Mouse (Mus musculus) left cerebral cortex, postnatal 4 days (tissue): ENCODE results near the gene Ston2. TPM values are rescaled to one million over a fixed set of nuclear protein-coding genes. Genes with fewer than 3 reads are reported as not detected.
A peak's percentile ranks its signal among the peaks of the same experiment; 100 is the strongest.
"Not testable (repeated sequence)": the region's sequence is repeated elsewhere in the genome, so short reads cannot be mapped to it uniquely, and the experiment has no call there.

Experiments
- DNase-seq: peaks from one replicate; pipeline ENCODE4 v3.0.0-alpha.2; 2022
- intact Hi-C: fragments of 180-260 bp; cut with DNase I; formaldehyde crosslinking; loops from one replicate; pipeline ENCODE4 v1.15.1; 2025
- total RNA-seq, 2 experiments: library from RNA; stranded (reverse); gene quantifications; 2 replicates each; pipeline ENCODE4 v1.2.3; 2021

The Ston2 gene
- total RNA-seq, 2 experiments from 2014 or later = 14.2 to 16.6 TPM

DNA sequence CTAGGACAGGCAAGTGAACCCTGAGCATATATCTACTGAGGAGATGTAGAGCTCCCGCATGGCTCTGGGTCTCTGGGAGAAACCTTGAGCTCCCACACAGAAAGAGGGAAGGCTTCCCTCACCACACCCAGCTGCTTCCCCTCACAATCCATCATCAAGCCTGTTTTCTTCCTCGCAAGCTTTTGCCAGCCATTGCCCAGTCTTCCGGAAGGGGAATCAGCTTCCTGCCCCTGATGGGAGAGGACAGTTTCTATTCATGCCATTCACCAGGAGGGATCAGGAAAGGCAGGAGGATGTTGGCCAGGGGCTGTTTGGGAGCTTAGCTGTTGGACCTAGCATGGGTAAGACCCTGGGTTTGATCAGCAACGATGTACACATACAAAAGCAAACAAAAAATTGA, 8.6 kb upstream of the Ston2 start:
- intact Hi-C loops = loop anchor here (5.0 kb wide), 1 partner anchor 394 kb away; no protein-coding TSS in a partner anchor
- DNase-seq = no peak

DNA sequence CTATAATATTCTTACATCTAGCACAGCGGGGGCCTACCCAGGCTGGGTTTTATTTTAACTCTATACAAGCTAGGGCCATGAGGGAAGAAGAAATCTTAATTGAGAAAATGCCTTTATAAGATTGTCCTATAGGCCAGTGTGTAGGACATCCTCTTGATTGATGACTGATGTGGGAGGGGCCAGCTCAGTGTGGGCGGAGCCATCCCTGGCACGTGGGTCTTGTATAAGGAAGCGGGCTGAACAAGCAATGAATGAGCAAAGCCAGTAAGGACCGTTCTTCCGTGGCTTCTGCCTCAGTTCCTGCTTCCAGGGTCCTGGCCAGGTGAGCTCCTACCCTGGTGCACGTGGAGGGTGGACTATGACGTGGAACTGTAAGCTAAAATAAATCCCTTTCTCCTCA, 5.1 kb upstream of the Ston2 start:
- intact Hi-C loops = no loop called here
- no peak for DNase-seq

DNA sequence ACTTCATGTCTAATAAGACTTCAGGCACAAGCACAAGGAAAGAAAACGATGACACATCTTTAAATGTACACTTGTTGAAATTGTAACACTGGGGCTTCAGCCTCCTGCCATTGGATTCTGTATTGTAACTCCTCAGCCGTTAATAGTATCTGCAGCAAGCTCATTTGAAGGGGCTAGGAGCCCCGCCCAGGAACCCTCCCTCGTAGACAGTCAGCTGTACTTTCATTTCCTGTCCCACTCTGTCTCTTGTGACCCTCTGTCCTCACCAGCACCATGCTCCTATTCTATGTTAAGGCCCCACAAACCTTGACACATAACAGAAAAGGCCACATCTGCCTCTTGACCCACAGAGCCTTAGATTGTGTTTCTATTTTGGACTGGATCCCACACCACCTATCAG, 3.6 kb upstream of the Ston2 start:
- intact Hi-C loops = no loop called here
- DNase-seq = no peak

DNA sequence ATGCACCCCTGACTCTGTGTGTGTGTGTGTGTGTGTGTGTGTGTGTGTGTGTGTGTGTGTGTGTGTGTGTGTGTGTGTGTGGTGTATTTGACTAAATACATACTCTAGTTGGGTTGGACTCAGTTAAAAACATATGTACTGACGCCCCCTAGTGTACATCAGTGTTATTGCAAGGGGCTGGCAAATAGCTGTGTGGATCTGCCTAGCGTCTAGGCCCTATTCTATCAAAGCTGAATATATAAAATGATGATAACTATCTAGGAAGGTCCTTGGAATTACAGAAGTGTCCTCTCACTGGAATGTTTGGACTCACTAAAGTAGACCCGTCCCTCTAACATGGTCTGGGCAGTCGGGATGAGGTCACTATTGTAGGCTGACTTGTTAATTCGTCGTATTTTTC, 1.6 kb upstream of the Ston2 start:
- peak; percentile 50 for DNase-seq
- intact Hi-C loops = loop anchor here (2.0 kb wide), 1 partner anchor 149 kb away; no protein-coding TSS in a partner anchor

DNA sequence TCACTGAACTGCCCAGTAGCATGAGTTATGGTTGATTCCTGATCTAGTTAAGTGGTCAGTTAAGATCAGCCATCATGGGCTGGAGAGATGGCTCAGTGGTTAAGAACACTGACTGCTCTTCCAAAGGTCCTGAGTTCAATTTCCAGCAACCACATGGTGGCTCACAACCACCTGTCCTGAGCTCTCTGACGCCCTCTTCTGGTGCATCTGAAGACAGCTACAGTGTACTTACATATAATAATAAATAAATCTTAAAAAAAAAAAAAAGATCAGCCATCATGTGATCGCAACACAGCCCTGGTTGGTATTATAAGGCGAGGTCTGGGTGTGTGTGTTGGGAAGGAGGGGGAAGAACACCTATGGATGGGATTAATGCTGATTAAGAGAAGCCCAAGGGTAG, 259 bp upstream of the Ston2 start:
- not testable (repeated sequence) for DNase-seq
- intact Hi-C loops = loop anchor here (2.0 kb wide), 1 partner anchor 148 kb away; no protein-coding TSS in a partner anchor

DNA sequence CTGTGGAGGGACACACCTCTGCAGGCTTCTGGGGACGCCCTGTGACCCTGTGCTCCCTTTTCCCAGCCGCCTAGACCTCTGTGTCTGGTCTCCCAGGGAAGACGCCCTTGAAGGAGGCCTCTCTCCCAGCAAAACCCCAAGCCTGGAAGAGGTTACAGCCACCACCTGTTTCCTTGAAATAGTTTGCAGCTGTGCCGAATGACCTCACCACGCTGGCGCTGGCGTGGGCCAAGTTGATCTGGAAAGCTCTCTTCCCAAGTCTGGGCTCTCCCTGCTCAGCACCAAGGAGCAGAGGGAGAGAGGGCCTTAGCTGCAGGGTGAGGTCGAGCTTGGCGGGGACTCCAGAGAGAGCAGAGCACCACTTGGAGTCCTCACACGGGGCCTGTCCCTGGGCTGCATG, 1.8 kb downstream of the Ston2 start:
- intact Hi-C loops = no loop called here
- DNase-seq = peak; percentile 42

DNA sequence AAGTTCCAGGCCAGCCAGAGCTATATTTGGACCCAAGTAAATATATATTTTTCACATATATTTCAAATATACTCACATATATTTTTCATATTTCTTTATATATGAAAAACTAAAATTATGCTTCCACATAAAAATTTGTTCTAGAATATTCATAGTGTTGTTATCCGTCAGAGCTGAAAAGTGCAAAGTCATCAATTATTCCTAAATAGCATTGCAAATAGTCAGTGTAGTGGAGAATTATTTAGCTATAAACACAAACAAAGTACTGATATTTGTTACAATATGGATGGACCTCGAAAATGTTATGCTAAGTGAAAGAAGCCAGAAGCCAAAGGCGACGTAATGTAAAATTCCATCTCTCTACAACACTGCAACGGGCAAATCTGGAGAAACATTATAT, 6.8 kb downstream of the Ston2 start:
- intact Hi-C loops = no loop called here
- no peak for DNase-seq

DNA sequence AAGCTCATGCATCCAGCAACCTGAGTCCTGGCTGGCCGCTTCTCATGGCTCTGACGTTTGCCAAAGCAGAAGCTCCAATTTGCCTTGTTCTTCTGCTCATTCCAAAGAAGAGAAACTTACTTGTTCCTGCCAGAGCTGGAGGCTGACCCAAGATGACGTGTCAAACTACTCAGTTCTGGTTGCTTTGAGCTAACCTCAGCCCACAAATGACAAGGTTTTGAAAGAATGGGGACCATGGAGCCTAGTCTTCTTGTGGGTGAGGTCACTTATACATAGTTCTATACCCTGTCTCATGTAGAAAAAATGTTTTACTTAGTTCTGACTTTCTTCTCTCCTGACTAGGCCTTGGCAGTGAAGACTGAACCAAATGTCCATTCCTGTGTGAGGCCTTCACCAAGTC, 7.7 kb downstream of the Ston2 start:
- intact Hi-C loops = no loop called here
- DNase-seq = no peak

DNA sequence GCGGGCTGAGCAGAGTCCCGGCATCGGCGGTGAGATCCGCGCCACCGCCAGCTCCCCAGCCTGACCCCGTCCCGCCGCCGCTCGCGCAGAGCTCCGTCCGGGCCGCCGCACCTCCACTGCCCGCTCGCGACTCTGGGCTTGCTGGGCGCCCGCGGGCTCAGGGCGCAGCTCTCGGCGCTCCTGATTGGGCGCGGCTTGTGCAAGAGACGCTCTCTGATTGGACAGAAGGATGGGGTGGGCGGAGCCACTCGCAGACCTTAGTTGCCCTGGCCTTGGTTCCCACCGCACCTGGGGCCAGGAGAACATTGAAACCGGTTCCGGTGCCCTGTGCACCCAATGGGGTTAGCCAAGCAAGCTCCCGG, 9.2 kb downstream of the Ston2 start:
- peak; percentile 77 for DNase-seq
- intact Hi-C loops = no loop called here

DNA sequence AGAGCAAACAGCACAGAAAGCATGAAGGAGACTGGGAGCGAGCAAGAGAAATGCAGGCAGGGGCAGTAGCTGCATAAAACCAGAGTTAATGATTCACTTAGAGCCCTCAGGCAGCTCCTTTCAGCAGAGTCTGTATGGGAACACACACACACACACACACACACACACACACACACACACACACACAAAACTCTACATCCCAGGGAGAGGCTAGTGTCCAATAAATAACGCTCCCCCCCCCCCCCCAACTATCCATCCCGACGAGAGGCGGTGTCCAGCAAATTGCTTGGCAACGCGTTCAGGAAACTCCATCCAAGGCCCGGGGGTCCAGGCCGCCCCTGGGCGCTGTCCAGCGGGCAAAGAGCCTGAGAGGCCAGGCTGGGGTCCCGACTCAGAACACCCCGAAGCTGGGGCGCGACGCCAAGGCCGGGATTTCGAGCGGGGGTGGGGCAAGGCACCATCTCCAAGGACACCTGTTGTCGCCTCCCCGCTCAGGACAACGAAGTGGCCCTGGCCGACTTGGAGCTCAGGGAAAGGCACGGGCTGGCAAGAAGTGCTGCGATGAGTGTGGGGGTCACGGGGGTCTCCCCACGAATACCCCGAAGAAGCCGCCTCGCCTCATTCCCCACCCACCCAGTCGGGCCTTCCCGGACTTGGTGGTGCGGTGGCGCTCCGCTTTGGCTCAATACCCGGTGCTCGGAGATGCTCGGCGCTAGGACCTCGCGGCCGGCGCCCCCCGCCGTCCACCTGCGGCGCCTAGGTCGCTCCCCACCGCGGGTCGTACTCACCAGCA, 9.8 kb downstream of the Ston2 start:
- DNase-seq = peak; percentile 85
- intact Hi-C loops = no loop called here

DNA sequence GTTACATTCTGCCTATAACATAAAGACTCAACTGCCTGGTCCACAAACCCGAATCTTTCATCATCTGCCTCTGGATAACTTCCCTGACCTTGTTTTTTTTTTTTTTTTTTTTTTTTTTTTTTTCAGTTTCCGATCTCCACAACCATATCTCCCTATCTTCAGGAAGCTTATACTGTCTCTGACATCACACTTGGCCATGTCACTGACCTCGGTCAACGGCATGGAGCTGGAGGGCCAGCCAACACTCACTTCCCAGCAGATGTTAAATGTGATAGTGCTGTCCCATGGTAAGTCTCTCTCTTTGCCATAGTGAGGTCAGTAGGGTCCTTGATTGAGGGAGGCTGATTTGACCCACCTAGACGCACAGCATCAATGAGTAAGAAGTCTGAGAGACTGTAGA, 11.8 kb downstream of the Ston2 start:
- no peak for DNase-seq
- intact Hi-C loops = no loop called here

DNA sequence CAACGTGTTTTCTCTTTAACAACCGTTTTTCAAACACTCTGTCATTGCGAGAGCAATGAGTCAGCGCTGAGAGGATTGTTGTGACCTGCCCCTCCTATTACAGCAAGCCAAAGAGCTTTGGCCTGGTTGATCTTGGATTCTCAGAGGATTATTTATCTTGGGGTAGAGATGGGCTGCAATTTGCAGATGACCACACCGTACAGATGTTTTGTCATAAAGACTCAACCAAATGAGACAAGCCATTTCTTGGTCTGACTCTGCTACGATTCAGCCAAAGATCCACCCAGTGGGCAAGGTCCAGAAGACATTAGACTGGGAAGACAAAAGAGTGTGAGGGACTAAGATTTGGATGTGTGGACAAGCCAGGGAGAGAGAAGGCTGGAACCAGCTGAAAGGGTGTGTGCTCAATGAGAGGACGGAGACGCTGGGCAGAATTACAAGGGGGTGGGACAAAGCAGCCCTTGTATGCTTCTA, 13.3 kb downstream of the Ston2 start:
- intact Hi-C loops = no loop called here

DNA sequence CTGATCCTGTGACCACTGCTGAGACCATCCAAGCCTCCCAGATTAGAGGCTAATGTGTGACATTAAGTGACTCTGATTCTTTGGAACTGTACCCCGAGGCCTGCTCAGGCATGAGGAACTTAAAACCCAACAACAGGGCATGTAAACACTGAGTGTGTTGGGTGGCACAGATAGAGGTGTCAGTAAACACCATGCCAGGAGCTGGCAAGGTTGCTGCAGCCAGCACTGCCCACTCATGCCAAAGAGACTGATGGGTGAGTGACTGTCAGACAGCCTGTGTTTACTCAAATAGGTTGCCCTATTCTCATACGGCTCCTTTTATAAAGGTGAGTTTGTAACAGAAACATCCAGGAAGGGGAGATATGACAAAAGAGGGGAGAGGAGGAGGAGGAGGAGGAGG, 19.3 kb downstream of the Ston2 start:
- intact Hi-C loops = no loop called here
- DNase-seq = no peak

More for the DNA sequence above, 13.3 kb downstream of the Ston2 start:
- DNase-seq = no peak

DNA sequence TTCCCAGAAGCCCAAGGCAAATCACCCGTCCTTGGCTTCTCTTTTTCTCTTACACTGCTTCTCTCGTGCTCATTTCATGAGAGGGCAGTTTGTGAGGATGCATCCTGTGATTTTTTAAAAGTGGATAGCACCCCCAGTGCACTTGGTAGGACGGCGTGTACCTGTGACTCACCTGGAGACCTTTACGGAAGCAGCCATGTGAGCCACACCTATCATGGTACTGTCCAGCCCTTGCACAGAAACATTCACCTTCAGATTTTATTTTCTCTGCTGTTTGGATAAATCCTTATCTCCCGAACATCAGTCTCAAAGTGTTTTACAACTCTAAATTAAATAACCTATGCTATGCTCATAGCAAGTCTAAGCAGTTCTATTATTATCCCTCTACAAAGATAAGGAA, 20.0 kb downstream of the Ston2 start:
- intact Hi-C loops = no loop called here
- no peak for DNase-seq

DNA sequence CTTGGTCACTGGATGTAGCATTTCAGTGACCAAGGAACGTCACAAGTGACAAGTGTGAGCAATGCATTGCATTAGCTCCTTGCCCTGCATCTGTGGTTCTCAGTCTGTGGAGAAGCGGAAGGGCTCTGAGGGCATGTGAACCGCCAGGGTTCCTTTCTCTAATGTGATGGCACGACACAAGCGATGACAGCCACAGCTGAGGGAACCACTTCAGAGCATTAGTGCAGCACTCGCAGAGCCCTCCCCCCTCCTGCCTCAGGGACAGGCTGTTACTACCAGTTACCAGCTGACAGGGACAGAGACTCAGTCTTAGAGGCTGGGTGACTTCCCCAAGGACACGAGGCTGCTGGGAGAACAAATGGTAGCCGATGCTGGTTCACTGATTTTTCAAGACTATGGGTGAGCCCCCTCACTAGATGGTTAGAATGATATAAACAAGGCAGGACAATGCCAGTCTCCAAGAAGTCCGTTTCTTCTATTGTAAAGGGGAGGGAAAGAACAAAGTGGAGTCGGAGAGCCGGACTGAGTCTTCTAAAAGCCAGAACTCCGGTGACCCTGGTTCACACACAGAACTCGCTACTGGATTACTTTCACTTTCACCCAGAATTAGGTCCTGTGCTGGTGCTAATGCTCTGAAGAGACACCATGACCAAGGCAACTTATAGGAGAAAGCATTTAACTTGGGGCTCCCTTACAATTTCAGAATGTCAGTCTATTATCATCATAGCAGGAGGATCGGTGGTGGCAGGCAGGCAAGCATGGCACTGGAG, 21.7 kb downstream of the Ston2 start:
- intact Hi-C loops = no loop called here
- peak; percentile 43 for DNase-seq

DNA sequence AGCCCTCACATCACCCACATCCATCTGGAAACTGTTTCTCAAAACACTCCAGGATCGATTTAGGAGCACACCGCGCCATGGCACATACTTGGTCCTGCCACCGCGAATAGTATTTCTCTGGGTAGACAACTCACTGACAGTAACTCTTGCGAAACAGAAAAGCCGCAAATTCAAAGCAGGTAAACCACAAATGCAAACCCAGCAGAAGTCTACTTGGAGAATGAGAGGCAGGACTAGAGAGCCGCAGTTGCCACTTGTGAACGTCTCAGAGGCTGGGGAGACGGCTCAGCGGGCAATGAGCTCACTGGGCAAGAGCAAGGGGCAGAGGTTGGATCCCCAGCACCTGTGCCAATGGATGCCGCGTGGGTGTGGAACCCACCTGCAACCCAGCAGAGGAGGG, 22.7 kb downstream of the Ston2 start:
- intact Hi-C loops = no loop called here
- no peak for DNase-seq

DNA sequence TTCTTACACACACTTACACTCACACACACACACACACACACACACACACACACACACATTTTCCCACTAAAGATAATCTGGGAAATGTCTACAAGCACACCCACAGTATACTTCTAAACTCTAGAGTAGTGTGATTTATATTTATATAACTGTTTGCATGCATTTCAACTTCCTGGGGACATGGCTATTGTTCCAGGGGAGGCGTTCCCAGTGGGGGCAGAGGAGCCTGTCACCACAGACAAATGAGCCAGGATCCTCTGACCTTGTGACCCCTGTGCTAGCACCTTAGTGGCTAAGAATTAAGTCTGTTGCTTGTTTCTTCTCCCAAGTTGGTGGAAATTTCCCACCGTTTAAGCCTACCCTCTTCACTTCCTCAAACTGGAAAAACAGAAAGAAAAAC, 23.1 kb downstream of the Ston2 start:
- no peak for DNase-seq
- intact Hi-C loops = no loop called here

DNA sequence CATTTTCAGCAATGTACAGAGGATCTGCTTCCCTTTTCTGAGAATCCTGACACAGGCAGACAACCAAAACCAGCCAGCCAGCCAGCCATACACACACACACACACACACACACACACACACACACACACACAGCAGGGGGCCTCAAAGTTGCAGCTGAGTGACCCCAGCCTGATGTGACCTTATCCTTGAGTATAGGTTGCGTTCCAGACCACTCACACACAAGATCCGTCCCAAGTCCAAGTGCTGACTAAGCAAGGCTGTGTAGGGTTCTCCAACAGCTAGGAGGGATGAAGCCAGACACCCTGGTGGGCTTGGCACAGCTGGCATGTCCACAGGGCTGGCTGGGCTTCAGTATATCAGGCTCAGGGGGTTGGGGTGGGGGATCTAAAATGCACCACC, 23.7 kb downstream of the Ston2 start:
- peak; percentile 66 for DNase-seq
- intact Hi-C loops = no loop called here

DNA sequence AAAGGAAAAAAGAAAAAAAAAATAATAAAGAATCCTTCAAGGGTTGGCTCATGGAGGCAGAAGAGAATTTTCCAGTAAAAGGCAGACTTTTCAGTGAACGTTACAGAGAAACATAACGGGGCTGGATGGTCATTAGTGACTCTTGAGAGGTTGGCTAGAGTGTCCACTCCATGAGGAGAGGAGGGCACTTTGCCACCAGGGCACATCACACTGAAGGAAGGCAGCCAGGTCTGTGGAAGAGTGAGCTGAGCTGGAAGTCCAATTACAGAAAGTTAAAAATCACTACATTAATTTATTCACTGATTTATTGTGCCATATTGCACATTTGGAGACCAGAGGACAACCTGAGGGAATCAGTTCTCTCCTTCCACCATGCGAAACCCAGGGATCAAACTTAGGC, 28.4 kb downstream of the Ston2 start:
- intact Hi-C loops = no loop called here
- no peak for DNase-seq

DNA sequence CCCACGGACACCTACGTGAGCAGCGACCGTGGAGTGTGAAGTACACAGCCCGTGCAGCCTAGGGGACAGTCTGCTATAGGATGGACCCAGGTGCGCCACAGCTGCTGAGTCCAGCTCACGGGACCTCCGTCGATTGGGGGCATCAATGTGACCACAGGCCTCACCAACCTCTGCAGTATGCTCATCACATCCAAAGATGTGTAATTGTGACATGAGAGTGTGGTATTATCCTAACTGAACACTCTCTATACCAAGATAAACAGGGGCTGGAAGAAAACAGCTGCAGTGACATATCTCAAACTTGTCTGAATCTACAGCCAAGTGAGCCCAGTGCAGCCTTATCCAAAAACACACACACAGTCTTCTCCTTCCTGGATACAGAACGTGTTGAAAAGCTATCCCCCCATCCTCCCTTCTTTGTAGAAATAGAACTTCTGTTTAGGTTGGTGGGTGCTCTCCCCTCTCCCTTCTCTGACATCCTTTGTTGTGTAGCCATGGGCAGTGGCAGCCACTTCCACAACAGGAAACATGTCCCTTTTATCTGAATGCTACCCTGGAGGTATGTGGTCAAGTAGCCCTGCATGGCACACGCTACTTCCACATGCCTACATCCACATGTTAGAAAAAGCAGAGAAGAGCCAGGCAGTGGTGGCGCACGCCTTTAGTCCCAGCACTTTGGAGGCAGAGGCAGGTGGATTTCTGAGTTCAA, 30.2 kb downstream of the Ston2 start:
- no peak for DNase-seq
- intact Hi-C loops = no loop called here

DNA sequence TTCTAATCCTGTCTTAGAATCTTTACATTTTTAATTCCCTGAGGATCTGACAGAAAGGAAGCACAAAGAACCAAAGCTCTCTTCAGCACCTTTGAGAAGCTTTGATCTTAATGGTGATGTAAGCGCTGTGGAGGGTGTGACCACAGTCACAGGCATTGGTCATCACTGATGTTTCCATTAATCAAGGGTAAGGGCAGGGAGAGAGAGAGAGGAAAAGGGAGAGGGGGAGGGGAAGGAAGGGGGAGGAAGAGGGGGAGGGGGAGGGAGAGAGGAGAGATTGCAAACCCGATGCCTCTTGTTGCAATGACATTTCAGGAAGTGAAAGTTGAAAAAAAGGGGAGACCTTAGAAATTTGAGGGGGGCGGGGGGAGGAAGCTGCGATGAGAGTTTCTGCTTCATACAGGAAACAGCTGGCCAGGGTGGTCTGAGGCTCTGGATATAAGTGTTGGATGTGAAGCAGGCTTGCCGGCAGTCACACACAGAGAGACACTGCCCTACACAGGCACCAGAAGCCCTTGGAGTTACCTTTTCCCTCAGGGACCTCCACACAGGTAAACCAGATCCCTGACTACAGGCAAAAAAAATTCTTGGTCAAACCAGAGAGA, 31.5 kb downstream of the Ston2 start:
- intact Hi-C loops = no loop called here
- no peak for DNase-seq
